Mouse (Mus musculus) ES-Bruce4 (cell line): ENCODE data around the gene Adh1.

Source experiments
- CTCF ChIP-seq: IDR thresholded peaks from one replicate; pipeline ENCODE4 v1.8.1; 2011; ENCODE audit warnings: low read depth, low read length
- EP300 ChIP-seq: IDR thresholded peaks from 2 replicates; pipeline ENCODE4 v1.6.1; 2011; ENCODE audit warnings: low read depth, low read length; ENCODE audit not compliant: insufficient read depth
- POLR2A ChIP-seq: IDR thresholded peaks from one replicate; pipeline ENCODE4 v1.8.1; 2011; ENCODE audit warnings: low read length; ENCODE audit not compliant: insufficient read depth

DNA sequence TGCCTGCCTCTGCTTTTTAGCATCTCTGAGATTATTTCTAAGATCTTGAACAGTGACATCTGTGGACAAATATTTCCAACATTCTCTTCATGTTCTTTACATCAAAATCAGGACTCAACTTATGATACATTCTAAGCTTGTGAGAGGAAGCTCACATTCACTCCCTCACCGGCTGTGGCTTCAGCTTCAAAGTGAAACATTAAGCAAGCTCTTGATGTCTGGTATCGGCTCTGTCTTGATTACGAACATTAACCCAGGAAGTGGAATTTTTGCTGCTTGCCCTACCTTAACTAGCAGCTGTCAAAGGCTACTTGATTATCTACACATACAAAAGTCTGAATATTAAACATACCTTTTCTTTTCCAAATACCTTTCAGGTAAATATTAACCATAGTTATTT lies 14.3 kb downstream of the Adh1 start:
- TF ChIP-seq EP300: no peak
- TF ChIP-seq POLR2A: no peak
- TF ChIP-seq CTCF: no peak
